Mouse (Mus musculus) gastrocnemius, postnatal 36 days (tissue): Measurements from ENCODE around the gene Rfx1. TPM values are rescaled to one million over a fixed set of nuclear protein-coding genes. Genes with fewer than 3 reads are reported as not detected.

ENCODE experiments used
- DNase-seq, 2 experiments: peaks; one replicate each; pipeline ENCODE4 v3.0.0; 2022
- intact Hi-C: fragments of 180-260 bp; cut with DNase I; formaldehyde crosslinking; loops from one replicate; pipeline ENCODE4 v1.15.1; 2025
- microRNA-seq, 2 experiments: library from miRNA; unstranded; fragments of <30 nt; microRNA quantifications; one replicate each; pipeline ENCODE4 v1.2.0; 2021
- total RNA-seq, 2 experiments: library from RNA; stranded (reverse); gene quantifications; 2 replicates each; pipeline ENCODE4 v1.2.3; 2021

Rfx1 gene
- total RNA-seq, 2 experiments from 2014 or later = 4.7 TPM

DNA sequence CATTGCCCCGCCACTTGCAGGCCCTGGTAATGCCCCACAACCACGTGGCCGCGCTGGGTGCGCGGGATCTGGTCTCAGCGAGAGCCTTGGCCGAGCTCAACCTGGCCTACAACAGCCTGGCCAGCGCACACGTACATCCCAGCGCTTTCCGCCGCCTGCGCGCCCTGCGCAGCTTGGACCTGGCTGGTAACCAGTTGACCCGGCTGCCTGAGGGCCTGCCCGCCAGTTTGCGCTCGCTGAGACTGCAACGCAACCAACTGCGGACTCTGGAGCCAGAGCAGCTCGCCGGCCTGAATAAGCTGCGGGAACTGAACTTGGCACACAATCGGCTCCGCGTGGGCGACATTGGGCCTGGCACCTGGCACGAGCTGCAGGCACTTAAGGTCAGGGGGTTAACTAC lies 64.2 kb downstream of the Rfx1 start:
- intact Hi-C loops = no loop called here
- no peak for DNase-seq

- intact Hi-C loops = no loop called here
- DNase-seq = no peak
These were observed 65.6 kb downstream of the Rfx1 start for GRCm38 (mm10) chr8:84132225-84132624.

DNA sequence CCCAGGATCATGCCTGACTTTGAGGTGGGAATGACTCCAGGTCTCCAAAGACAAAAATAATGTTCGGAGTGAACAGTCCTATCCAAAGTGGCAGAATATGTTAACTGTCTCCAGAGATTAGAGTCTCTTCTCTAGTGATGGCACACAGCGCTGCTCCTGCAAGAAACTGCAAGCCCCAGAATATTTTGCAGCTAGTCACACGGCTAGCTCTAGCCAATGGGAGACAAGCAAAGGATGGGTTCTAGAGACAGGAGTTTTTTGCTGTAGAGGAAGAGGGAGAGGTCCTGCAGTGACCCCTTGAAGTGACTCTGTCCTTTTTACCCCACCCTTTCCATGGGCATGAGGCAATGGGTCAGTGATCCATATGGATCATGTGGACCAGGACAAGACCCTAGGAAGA lies 71.2 kb downstream of the Rfx1 start:
- no peak for DNase-seq
- intact Hi-C loops = no loop called here

- no peak for DNase-seq
- intact Hi-C loops = no loop called here
These were observed 74.2 kb downstream of the Rfx1 start for GRCm38 (mm10) chr8:84140838-84141237.

DNA sequence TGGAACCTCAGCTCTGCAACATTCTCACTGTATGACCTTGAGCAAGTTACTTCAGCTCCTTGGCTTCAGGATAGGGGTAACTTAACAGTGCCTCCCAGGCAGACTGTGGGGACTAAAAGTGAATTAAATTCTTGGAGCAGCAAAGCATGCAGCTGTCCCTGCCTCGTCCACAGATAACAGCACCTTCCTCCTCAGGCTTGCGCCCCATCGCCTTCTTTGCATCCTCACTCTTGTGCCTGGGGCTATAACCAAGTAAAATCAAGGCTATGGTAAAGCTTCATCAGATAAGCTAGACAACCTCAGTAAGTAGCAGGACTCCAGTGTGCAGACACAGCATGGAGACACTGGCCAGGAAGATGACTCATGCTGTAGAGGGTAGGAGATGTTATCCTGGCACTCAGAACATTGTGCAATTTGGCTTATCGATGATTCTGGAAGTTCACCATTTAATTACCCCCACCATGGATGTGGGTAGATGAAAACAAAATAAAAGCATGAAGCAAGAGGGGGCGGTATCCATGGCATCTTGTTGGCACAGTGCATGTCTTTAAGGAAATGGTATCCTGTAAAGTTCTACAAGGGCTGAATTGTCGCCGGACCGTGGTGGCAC lies 78.1 kb downstream of the Rfx1 start:
- no peak for DNase-seq
- intact Hi-C loops = no loop called here

Small RNAs within 50 kb of the gene (microRNA-seq; reads per million reads assigned to microRNA genes)
- 0 reads per million in 2 experiments for gene Mir709

Other genes with a start within 250 kb of the Rfx1 start
- 10 to 100 TPM; 20.8 to 26.0 TPM for gene Adgrl1, start 166.7 kb upstream of the Rfx1 start, total RNA-seq
- gene Gm10644, start 111.6 kb upstream of the Rfx1 start, total RNA-seq = under 1 TPM; 0.27 to 0.56 TPM
- under 1 TPM; 0.42 to 0.71 TPM for gene Asf1b, start 111.3 kb upstream of the Rfx1 start, total RNA-seq
- 100 to 1,000 TPM; 148 to 165 TPM for gene Prkaca, start 93.8 kb upstream of the Rfx1 start, total RNA-seq
- 10 to 100 TPM; 13.0 TPM for gene Samd1, start 69.2 kb upstream of the Rfx1 start, total RNA-seq
- gene 1700067K01Rik, start 65.3 kb upstream of the Rfx1 start, total RNA-seq = under 1 TPM in 1 of 2 experiments, not detected in 1; 0.48 TPM
- 1 to 10 TPM; 2.6 to 5.6 TPM for gene 2210011C24Rik, start 54.7 kb upstream of the Rfx1 start, total RNA-seq
- under 1 TPM; 0.10 to 0.12 TPM for gene Palm3, start 45.4 kb upstream of the Rfx1 start, total RNA-seq
- gene Il27ra, start 24.2 kb upstream of the Rfx1 start, total RNA-seq = under 1 TPM; 0.15 to 0.52 TPM
- not detected for gene Rln3, start 21.8 kb upstream of the Rfx1 start, total RNA-seq
- 1 to 10 TPM; 1.6 to 1.7 TPM for gene Gm10643, start 1.7 kb upstream of the Rfx1 start, total RNA-seq
- gene Dcaf15, start 37.9 kb downstream of the Rfx1 start, total RNA-seq = 1 to 10 TPM; 4.8 to 5.1 TPM
- not detected for gene Podnl1, start 59.2 kb downstream of the Rfx1 start, total RNA-seq
- gene Cc2d1a, start 81.1 kb downstream of the Rfx1 start, total RNA-seq = 10 to 100 TPM; 15.7 to 16.1 TPM
- under 1 TPM in 1 of 2 experiments, not detected in 1; 0.28 TPM for gene 4930432K21Rik, start 81.2 kb downstream of the Rfx1 start, total RNA-seq
- gene Nanos3, start 118.4 kb downstream of the Rfx1 start, total RNA-seq = not detected
- 1 to 10 TPM; 7.1 to 8.4 TPM for gene Zswim4, start 170.2 kb downstream of the Rfx1 start, total RNA-seq
- 100 to 1,000 TPM; 166 to 182 TPM for gene D8Ertd738e, start 182.9 kb downstream of the Rfx1 start, total RNA-seq
- 10 to 100 TPM; 11.0 to 17.3 TPM for gene Mri1, start 190.5 kb downstream of the Rfx1 start, total RNA-seq
- gene Ccdc130, start 203.5 kb downstream of the Rfx1 start, total RNA-seq = 1 to 10 TPM; 5.0 to 8.7 TPM